Mouse (Mus musculus): Measurements from ENCODE around the gene Opn1sw.
A peak's percentile ranks its signal among the peaks of the same experiment; 100 is the strongest.
"Not testable (repeated sequence)": the region's sequence is repeated elsewhere in the genome, so short reads cannot be mapped to it uniquely, and the experiment has no call there.

The Opn1sw gene

GRCm38 (mm10) chr6:29347665-29348370, 40.5 kb downstream of the Opn1sw start, which contains the start of gene Calu:
Gene Calu (plus strand): TSS chr6:29348069.
- peak; percentile 100 for DNase-seq (ENCODE audit: extremely low read depth, insufficient read length, low spot score)

- DNase-seq (ENCODE audit: extremely low read depth, insufficient read length, low spot score): no peak
Measured at GRCm38 (mm10) chr6:29347189-29347588, 41.1 kb downstream of the Opn1sw start.

- DNase-seq (ENCODE audit: extremely low read depth, insufficient read length, low spot score): not testable (repeated sequence)
Measured at GRCm38 (mm10) chr6:29346512-29346911, 41.8 kb downstream of the Opn1sw start.

- no peak for DNase-seq (ENCODE audit: extremely low read depth, insufficient read length, low spot score)
Measured at GRCm38 (mm10) chr6:29329514-29329913, 58.8 kb downstream of the Opn1sw start.

GRCm38 (mm10) chr6:29326961-29327360, 61.3 kb downstream of the Opn1sw start:
- peak; percentile 60 for DNase-seq (ENCODE audit: extremely low read depth, insufficient read length, low spot score)
